Mouse (Mus musculus): Measurements from ENCODE around the gene Rmnd1.

Rmnd1 gene

DNA sequence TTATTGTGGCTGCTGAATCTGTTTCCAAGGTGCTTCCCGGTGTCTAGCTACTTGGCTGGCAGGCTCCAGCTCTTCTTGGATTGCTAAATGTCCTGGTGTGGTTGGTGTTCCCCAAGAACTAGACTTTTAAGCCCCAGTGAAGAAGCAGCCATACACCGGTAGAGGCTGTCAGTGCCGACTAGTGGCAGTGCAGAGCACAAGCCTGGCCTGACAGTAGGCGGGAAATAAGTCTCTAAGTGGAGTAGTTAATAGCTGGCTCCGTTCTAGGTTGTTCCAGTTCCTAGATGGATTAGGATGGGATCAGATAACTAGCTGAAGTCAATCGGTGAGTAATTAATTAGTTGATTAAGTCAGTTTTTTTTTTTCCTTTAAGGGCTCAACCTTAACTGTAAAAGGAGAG lies 40.3 kb downstream of the Rmnd1 start:
- peak; percentile 33; the same call in 1 of the 2 replicates for ATAC-seq (ENCODE audit: low TSS enrichment)

DNA sequence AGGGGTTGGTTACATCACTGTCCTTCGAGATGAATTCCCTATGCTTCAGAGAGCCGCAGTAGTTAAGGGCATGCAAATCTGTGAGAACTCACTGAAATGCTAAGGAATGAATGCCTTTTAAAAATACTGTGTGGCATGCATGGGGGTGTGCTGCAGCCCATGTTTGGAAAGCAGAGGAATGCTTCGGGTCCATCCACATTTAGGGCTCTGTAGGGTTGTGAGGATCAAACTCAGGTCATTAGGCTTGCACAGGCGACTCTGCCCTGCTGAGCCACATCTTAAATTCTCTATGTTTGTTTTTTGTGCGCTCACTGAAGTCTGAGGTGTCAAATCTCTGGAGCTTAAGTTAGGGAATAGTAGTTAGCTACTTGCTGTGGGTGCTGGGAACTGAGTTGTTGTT lies 41.1 kb downstream of the Rmnd1 start:
- no peak for ATAC-seq (ENCODE audit: low TSS enrichment)

DNA sequence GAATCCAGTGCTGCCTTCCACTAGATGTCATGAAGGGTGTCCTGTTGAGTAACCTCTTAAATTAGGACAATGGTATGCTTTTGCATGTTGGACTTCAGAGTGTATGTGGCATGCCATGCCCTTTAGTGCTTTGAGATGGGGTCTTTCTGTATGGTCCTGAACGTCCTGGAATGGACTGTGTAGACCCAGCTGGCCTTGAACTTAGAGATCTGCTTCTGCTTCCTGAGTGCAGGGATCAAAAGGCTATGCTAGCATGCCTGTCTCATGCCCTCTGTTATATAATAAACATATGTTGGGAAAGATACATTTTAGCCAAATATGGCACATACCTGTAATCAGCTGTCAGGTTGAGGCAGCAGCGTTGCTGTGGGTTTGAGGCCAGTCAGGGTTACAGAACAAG lies 41.6 kb downstream of the Rmnd1 start:
- no peak for ATAC-seq (ENCODE audit: low TSS enrichment)

DNA sequence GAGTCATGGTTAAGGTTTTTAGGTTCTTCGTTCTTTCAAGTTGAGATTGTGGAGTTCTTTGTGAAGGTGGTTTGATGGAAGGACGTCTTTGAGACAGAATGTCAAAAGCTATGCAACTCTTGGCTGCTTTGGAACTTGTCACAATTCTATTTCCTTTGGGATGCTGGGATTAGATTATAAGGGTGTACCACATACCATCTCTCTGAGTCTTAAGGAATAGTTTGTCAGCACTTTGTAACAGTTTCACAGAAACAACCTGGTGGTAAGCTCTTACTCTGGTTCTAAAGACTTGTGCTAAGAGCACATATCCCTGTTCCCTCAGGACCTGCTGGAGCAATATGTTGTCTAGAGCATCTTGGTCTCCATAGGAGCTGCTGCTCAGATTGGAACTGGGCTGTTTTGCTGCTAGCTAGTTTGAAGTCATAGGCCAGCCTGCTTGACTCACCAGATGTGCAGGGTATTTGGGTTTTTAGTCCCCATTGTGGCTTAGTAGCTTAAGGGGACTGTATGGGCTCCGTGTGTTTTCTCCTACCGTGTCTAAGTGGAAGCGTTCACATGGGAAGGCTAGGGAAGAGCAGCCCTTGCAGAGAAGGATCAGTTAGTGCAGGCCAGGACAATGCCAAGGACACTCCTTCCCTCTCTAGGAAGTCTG lies 42.6 kb downstream of the Rmnd1 start:
- no peak for ATAC-seq (ENCODE audit: low TSS enrichment)

DNA sequence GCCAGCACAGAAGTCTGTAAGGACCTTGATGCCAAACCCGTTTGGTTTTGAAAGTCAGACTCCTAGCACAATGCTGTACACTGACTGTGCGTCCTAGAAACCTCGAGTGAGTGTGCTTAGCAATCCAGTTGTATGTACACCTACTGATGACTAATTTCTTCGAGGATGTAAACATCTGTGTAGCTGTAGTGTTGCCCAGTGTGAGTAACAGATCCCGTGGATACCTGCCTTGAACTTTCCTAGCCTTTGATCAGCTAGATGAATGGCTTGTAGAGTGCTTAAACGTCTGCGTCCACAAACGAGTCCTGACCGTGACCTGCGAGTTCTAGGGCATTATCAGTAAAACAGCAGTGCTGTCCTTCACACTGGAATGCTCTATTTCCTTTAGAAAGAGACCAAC lies 43.2 kb downstream of the Rmnd1 start:
- no peak for ATAC-seq (ENCODE audit: low TSS enrichment)

DNA sequence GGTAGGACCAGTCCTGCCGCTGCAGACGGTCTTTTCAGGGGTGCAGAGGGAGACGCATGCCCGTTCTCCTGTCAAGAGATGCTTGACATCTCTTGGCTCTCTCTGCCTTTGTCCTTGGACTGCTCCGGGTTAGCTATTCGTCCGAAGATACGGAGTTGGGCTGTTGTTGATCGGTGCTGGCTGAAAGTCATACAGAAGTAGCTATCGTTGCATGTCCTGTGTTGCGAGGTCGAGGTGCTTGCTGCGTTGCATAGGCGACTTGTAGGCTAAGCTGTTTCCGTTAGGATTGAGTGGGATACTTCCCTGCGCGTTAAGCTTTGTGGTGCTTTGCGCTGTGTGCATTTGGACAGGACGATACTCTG lies 43.8 kb downstream of the Rmnd1 start:
- no peak for ATAC-seq (ENCODE audit: low TSS enrichment)

DNA sequence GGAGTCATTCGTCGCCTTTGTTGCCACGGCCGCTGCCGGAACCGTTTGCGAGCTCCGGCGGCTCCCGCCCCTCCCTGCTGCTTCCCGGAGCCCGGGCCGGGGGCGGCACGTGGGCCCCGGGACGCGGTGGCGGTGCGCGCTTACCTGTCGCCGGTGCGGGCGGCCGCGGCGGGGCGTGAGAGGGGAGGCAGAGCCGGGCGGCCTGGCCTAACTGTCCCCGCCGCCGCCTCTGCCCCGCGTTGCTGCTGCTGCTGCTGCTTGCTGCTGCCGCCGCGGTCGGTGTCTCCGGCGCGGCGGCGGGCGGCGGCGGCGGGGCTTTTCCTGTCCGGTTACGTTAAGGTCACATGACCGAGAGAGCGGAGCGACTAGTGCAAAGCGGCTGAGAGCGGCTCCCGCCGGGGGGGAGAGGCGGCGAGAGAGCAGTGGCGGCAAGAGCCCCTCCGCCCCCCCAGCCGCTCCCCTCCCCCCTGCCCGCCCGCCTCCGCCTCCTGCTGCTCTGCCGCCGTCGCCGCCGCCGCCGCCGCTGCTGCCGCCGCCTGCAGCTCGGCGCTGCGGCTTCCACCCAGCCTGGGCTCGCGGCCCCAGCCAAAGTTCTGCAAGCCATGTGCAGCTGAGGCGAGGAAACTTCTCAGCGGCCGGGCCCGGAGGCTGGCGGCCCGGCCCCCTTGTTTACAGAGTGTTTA lies 44.3 kb downstream of the Rmnd1 start, which contains the start of gene Zbtb2:
Gene Zbtb2, minus strand, starts transcription at position 408 of the 683 bp plus-strand sequence.
- ATAC-seq (ENCODE audit: low TSS enrichment): peak; percentile 11

DNA sequence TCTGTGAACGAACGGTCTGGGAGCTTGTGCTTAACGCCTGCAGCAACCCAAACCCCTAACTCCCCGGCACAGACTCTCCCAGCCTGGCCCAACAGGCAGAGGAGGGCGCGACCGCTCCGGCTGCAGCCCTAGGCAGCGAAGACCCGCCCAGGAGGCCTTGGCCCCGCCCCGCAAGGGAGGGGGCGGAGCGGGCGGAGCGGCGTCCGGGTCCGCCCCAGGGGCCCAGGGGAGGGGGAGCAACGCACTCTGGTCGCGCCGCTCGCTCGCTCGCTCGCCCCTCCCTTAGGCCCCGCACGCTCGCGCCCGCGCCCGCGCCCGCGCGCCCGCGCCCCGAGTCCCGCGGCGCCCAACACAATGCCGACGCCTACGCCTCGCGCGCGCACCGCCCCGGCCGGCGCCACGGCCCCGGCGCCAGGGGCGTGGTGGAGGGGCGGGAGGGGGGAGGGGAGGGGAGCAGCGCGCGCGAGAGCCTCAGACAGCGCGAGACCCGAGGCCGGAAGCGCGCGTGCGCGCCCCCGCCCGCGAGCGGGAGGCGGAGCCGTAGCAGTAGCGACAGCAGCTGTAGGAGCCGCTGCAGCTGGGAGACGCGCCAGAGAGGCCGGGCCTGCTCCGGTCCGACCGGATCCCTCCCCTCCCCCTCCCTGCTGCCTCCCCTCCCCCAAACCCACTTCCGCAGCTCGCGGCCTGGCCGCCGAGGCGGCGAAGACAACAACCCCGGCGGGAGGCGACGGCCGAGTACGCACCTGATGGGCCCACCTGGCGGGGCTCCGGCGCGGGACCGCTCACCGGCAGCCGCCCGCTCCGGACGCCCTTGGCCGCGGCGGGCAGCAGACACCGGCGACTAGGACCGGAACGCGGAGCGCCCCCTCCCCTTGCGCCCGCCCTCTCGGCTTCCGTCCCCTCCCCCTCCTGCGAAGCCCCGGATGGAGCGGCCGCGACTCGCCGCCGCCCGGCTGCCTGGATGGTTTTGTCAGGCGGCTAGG lies 45.3 kb downstream of the Rmnd1 start:
- peak; percentile 70 for ATAC-seq (ENCODE audit: low TSS enrichment)

DNA sequence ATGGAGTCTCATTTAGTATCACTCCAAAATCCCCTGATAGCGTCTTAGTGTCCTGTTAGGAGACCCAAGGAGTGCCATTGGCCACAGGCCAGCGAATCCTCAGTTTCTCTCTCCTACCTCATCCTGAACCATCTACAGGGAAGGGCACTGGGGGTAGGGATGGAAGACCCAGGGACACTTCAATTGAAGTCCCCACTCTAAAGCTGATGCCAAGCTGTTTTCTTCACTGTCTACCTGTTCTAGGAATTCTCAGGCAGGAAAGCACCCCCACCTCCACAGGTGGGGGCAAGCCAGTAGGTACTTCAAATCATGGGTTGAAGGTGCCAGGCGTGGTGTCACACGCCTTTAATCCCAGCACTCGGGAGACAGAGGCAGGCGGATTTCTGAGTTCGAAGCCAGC lies 47.9 kb downstream of the Rmnd1 start:
- no peak for ATAC-seq (ENCODE audit: low TSS enrichment)

DNA sequence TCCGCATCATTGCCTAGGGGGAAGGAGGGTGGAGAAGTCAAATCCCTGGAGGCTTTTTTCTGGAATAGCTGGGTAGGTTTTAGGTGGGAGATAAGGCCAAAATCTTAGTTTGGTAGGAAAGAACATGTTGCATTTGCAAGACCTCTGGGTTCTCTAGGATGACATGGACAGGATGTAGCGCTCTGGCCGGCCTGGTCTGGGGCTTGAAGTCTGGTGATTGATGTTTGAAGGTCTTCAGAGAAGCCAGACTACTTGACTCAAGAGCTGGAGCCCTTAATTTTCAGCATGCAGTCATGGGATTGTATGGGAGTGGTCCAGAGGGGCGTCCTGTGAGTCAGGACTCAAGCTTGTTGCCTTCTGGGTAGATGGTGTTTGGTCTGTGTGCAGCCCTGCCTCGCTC lies 51.4 kb downstream of the Rmnd1 start:
- ATAC-seq (ENCODE audit: low TSS enrichment): no peak

DNA sequence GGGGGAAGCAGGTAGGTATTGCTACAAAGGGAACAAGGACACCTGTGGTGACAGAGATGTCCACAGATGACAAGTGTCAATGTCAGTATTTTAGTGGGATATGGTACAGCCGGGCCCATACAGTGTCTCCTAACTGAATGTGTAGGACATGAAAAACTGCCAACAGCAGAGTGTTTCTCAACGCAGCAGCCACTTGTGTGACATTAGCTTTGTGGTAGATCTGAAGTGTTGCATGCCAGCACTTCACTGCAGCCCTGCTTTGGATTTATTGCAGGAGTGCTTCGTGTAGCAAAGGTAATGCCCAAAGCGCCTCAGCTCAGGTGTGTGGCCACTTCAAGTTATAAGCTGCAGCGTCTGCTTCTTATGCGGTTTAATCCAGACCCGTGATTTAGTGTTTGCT lies 55.3 kb downstream of the Rmnd1 start:
- ATAC-seq (ENCODE audit: low TSS enrichment): no peak

DNA sequence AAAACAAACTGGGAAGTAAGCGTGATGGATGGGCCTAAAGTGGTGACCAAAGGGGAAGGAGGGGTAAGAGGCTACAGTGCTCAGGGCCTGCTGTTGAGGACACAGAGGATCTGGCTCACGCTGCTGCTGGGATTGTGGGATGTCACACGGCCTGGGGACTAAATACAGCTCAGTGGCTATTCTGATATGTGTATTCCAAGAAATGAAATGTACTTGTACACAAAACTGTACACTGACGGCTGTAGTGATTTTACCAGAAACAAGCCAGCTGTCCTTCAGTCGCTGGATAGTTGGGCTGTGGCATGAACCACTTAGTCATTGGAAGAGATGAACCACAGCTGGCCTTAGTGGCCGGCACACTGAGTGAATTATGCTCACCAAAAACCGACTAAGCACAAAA lies 55.7 kb downstream of the Rmnd1 start:
- no peak for ATAC-seq (ENCODE audit: low TSS enrichment)

DNA sequence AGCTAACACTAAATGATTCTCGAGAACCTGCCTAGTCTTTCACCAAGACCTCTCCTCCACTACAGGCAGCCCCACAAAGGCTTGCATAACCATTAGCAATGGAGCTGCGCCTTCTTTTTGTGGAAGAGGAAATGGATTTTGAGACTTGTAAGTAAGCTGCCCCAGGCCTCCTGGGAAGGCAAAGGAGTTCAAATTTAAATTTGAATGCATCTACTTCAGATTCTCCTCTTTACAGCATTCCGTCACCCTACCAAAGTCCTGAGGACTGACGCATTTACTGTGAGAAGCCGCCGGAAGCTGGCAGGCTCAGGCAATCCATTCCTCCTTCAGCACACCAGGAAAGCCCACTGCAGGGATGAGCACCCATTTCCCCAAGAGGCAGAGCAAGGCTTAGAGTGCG lies 56.9 kb downstream of the Rmnd1 start:
- no peak for ATAC-seq (ENCODE audit: low TSS enrichment)

DNA sequence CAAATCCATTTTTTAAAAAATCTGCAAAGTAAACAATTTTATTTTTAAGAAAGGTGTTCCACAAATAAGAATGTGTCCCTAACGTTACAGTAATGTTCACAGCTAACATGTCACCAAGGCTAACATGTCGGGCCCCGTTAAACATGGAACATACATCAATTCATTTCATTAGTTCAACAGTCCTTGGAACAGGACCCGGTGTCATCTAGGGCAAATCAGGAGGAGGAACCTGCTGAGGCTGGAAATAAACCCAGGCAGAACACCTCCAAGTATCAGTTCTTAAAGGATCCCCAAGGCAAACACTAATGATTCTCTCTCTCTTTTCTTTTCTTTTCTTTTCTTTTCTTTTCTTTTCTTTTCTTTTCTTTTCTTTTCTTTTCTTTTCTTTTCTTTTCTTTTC lies 57.5 kb downstream of the Rmnd1 start:
- ATAC-seq (ENCODE audit: low TSS enrichment): no peak

DNA sequence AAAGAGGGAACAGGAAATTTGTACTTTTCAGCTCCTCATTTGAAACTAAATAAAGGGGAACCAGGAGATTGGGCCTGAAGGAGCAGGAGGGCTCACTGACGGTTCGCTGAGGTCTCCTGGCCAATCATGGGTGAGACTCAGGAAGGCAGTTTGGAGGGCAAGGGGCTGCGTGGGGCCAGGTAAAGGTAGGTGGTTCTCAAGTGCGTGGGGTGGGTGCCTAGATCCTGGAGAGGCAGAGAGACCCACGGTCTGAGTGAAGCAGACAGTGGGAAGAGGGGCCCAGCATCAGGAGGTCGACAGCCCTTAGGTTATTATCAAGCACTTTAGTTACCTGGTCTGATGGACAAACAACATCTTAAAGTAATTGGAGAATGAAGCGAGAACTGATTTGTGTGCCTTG lies 57.9 kb downstream of the Rmnd1 start:
- no peak for ATAC-seq (ENCODE audit: low TSS enrichment)

DNA sequence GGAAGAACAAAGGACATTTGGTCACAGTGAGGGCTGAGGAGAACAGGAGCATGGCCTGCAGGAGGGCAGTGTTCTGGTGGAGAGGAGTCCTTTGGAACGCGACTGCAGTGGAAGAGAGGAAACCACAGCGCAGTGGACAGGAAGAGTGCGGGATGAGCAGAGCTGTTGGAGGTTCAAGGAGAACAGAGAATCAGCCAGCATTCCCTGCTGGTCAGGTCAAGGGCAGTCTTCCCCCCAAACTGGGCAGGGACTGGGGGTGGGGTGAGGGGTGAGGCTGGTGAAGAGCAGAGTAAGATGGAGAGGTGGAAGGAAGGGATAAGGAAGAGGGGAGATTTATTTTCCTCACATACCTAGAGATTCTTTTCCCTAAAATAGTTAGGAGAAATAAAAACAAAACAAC lies 58.6 kb downstream of the Rmnd1 start:
- ATAC-seq (ENCODE audit: low TSS enrichment): no peak

DNA sequence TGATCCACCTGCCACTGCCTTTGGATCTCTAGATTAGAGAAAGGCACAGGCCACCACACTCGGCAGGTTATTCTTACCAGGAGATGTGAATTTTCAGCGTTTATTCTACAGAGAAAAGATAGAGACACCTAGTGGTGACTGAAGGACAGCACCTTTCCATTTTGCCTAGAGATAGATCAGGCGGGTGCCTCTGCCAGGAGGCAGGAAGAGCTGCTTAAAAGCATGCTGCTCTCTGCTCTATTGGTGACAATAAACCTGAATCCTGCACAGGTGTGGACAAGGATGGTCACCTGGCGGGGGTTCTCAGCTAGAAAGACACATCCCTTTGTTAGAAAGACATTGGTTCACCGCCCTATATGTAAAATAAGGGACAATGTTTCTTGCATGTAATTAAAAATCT lies 60.2 kb downstream of the Rmnd1 start:
- peak; percentile 91 for ATAC-seq (ENCODE audit: low TSS enrichment)

DNA sequence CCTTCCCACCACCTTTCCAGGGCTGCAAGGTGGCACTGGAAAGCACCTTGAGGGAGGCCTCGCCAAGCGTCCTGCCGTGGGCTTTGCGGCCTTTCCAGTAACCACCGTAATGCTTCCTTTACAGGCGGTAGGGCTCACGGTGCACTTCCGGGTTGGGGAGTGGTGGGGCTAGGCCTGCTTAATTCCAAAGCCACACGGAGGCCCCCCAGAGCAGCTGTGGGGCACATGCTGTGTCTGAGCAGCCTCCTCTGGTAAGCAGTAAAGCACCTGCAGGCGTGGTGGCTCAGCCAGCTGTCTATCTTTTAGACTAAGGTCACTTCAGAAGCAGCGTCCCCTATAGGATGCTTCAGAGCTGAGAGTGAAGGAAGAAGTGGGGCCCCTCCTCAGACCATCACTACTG lies 62.1 kb downstream of the Rmnd1 start:
- ATAC-seq (ENCODE audit: low TSS enrichment): no peak

DNA sequence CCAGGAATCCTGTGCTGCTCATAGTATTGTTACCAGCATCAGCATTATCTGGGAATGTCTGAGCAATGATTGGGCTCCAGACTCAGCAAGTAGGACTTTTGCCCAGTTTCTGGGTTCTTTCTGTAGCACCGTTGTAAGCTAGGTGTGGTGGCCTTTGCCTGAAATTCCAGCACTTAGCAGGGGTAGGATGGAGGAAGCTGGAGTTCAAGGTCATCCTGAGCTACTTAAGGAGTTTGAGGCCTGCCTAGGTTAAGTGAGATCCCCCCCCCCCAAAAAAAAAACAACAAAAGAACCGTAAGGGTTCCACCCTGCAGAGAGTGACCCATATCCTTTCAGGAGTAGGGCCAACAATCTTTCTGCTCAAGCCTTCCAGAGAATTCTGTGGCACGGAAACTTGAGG lies 67.6 kb downstream of the Rmnd1 start:
- no peak for ATAC-seq (ENCODE audit: low TSS enrichment)

DNA sequence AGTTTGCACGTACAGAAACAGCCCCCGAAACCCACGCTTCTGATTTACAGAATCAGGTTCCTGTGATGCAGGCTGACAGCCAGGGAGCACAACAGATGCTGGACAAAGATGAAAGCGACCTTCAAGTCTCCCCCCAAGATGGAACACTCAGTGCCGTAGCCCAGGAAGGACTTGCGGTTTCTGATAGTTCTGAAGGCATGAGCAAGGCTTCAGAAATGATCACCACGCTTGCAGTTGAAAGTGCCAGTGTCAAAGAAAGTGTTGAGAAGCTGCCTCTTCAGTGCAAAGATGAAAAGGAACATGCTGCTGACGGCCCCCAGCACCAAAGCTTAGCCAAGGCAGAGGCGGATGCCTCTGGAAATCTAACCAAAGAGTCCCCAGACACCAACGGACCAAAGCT lies 74.8 kb downstream of the Rmnd1 start:
- no peak for ATAC-seq (ENCODE audit: low TSS enrichment)

DNA sequence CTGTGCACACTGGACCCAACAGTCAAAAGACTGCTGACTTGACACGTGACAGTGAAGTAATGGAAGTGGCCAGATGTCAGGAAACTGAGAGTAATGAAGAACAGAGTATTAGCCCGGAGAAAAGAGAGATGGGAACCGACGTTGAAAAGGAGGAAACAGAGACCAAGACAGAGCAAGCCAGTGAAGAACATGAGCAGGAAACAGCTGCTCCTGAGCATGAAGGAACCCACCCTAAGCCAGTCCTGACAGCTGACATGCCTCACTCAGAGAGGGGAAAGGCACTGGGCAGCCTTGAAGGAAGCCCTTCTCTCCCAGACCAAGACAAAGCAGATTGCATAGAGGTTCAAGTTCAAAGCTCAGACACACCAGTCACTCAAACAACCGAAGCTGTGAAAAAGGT lies 75.5 kb downstream of the Rmnd1 start:
- ATAC-seq (ENCODE audit: low TSS enrichment): no peak

DNA sequence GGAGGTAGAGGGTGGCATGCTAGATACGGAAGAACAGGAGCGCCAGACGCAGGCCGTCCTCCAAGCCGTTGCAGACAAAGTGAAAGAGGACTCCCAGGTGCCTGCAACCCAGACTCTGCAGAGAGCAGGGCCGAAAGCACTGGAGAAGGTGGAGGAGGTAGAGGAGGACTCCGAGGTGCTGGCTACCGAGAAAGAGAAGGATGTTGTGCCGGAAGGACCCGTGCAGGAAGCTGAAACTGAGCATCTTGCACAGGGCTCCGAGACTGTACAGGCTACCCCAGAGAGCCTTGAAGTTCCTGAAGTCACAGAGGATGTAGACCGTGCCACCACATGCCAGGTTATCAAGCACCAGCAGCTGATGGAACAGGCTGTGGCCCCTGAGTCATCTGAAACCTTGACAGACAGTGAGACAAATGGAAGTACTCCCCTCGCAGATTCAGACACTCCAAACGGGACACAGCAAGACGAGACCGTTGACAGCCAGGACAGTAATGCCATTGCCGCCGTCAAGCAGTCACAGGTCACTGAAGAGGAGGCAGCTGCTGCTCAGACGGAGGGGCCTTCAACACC lies 76.2 kb downstream of the Rmnd1 start:
- ATAC-seq (ENCODE audit: low TSS enrichment): no peak

All from frontal cortex, adult (tissue).